Mouse (Mus musculus) splenic B cell, adult 2 months (primary cell): ENCODE measurements around the gene Txk.

ENCODE experiments used
- DNase-seq: peaks from one replicate; pipeline ENCODE4 v3.0.0-alpha.2; 2011; ENCODE audit warnings: low read depth, low spot score
- H3K27me3 ChIP-seq: 2 replicates; pipeline ENCODE4 v1.6.1; 2012; ENCODE audit warnings: mild to moderate bottlenecking, low read length, moderate library complexity, mixed read lengths; ENCODE audit not compliant: control insufficient read depth, poor library complexity, insufficient read depth, severe bottlenecking
- H3K36me3 ChIP-seq: 2 replicates; pipeline ENCODE4 v1.6.1; 2012; ENCODE audit warnings: mild to moderate bottlenecking, low read length, moderate library complexity, mixed read lengths; ENCODE audit not compliant: control insufficient read depth, poor library complexity, insufficient read depth, severe bottlenecking

Gene Txk

GRCm38 (mm10) chr5:72761758-72762157 is 9.2 kb upstream of the Txk start:
- no peaks in the 10 kb centered on the region for H3K27me3 ChIP-seq
- H3K36me3 ChIP-seq: peaks cover 20% of the 10 kb centered on the region
- DNase-seq: no peak

GRCm38 (mm10) chr5:72761237-72761636 is 8.7 kb upstream of the Txk start:
- H3K36me3 ChIP-seq: peaks cover 25% of the 10 kb centered on the region
- DNase-seq: peak; percentile 72
- no peaks in the 10 kb centered on the region for H3K27me3 ChIP-seq

DNA sequence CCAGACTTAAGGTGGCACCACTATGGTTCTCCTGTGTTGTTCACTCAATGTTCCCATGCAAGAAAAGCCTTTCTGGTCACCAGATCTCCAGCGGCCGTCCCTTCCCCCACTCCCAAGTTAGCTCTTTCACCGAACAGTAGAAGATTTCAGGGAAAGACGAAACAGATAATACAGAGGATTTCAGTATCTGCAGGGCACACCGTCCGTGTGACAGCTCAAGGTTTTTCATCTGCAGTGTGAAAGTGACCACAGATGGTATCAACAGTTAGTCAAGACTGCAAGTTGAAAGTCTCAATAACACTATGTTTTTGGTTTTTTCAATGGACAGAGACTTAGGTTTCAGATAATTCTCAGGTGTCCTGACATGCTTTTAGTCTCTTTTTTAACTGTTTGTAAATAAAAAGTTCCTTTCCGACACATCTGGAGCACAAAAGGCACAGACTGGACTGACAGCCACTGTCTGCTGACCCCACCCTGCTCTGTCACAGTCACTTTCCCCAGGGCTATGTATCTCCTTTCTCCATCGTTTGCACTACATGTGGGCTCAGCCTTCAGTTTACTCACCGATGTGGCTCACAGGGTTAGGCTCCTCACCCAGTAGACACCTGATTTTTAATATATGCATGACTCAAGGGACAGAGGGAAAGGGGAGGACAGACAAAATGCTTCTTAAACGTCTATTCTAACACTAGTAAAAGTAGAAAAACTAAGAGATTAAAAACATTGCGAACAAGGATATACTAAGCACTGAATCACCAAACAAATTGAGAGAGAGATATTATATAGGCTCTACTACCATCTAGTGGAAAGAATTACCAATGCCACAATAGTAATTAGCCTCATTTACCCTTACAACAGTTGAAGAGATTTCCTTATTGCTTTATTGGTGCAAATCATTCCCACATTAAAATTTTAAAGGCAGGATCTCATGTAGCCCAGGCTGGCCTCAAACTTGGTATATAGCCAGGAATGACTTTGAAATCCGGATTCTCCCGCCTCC is 6.6 kb upstream of the Txk start:
- Histone ChIP-seq H3K36me3 (peaks cover 34% of the 10 kb centered on the region), H3K27me3 (no peaks in the 10 kb centered on the region)
- DNase-seq: peak; percentile 29

DNA sequence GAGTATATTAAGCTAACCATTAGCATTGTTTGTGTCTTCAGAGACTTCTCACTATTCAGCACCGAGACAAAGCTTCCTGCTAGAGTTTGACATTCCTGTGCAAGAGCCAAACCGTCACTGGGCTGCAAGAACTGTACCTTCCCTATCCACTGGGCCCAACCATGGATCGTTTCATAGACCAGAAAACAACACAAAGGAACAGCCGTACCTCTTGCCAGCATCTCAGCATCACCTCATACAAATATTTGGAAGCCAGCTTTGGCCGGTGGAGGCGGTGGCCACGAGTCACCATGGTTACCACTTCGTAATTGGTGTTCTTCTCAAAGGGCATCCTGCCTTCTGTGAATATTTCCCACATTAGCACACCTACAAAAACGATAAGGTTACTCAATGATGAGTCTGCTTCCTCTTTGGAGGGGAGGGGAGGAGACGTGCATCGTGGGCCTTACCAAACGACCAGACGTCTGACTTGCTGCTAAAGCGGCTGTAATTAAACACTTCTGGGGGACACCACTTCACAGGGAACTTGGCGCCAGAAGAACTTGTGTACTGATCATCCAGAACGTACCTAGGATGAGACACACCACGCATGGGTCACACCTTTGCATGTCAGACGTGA is 4.7 kb upstream of the Txk start:
- peak; percentile 11 for DNase-seq

GRCm38 (mm10) chr5:72755941-72756340 is 3.4 kb upstream of the Txk start:
- no peak for DNase-seq
- Histone ChIP-seq H3K36me3 (peaks cover 31% of the 10 kb centered on the region), H3K27me3 (no peaks in the 10 kb centered on the region)

More for the DNA sequence above, 4.7 kb upstream of the Txk start:
- Histone ChIP-seq H3K36me3 (peaks cover 31% of the 10 kb centered on the region), H3K27me3 (no peaks in the 10 kb centered on the region)

GRCm38 (mm10) chr5:72755035-72755434 is 2.5 kb upstream of the Txk start:
- peaks cover 30% of the 10 kb centered on the region for H3K36me3 ChIP-seq
- no peaks in the 10 kb centered on the region for H3K27me3 ChIP-seq
- DNase-seq: no peak

- DNase-seq: no peak
- peaks cover 14% of the 10 kb centered on the region for H3K36me3 ChIP-seq
Observed at GRCm38 (mm10) chr5:72751056-72751758, 1.4 kb downstream of the Txk start.

GRCm38 (mm10) chr5:72750226-72750625 is 2.4 kb downstream of the Txk start:
- no peaks in the 10 kb centered on the region for H3K27me3 ChIP-seq
- H3K36me3 ChIP-seq: peaks cover 10% of the 10 kb centered on the region
- DNase-seq: no peak

More at GRCm38 (mm10) chr5:72751056-72751758, 1.4 kb downstream of the Txk start:
- H3K27me3 ChIP-seq: no peaks in the 10 kb centered on the region

- no peak for DNase-seq
- Histone ChIP-seq H3K36me3 (no peaks in the 10 kb centered on the region), H3K27me3 (no peaks in the 10 kb centered on the region)
Observed at GRCm38 (mm10) chr5:72748659-72749265, 3.8 kb downstream of the Txk start.

DNA sequence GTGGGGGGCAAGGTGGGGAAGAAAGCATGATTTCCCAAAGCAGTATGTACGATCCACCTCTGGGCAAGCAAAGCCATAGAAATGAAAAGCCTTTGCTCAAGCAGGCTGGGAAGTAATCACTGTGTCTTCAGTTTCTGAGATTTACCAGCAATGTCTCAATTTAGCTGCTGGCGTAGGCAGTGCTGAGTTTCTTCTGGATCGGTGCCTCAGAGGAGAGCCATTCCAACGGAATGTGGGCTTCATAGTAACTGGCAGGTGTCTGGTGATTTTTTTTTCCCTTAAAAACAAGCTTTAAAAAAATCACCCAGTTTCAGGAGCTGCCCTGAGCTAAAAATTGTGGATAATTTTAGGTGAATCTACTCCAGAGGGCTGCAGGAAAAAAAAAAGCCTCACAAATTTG is 5.2 kb downstream of the Txk start:
- no peak for DNase-seq
- no peaks in the 10 kb centered on the region for H3K27me3 ChIP-seq
- no peaks in the 10 kb centered on the region for H3K36me3 ChIP-seq

DNA sequence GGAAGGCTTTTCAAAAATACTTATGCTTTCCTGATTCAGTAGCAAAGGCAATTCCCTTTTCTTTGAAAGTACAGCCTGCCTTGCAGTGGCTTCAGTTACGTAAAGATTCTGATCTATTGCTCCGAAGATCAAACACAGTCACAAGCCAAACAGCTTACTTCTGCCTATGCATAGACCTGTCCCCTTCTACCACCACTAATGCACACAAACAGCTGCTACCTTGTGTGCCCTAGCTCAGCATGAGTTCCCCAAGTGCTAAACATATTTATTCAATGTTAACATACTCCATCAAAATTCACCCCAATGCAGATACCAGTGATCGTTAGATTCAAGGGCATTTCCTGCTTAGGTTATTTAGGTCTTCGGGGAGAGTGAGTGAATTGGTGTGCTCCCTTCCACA is 6.1 kb downstream of the Txk start:
- DNase-seq: no peak
- no peaks in the 10 kb centered on the region for H3K36me3 ChIP-seq
- no peaks in the 10 kb centered on the region for H3K27me3 ChIP-seq

DNA sequence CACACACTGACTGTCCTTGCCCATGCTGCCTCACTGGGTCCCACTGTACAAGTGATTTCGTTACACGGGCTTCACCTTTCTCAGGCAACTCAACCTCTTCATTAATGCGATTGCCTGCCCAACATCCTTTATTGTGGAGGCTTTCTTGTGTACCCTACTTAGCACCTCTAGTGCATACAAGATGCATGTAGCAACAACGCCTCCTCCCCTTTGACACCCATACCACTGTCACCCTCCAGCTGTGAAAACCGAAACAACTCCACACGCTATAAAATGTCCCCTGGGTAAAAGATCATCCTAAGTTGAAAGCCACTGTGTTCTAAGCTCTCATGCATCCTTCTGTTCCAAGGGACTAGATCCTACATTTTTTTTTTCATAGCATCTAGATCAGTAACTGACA is 9.5 kb downstream of the Txk start:
- H3K27me3 ChIP-seq: no peaks in the 10 kb centered on the region
- no peak for DNase-seq
- H3K36me3 ChIP-seq: no peaks in the 10 kb centered on the region

DNA sequence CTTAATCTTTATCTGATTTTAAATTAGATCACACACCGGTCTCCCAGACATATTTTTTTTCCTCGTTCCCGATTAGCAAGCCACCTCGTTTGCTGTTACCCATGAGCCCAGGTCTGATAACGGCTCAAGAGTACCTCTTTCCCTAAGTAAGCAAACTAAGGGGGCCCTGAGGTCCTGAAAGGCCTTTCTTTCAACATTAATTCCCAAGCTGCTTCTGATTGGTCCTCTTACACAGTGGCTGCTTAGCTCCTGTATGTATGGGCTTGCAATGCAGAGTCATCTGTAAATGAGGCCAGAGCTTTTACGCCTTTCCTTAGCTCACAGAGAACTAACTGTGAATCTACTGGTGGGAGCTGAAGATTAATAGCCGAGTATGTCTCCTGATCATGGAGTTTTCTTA is 15.7 kb downstream of the Txk start:
- Histone ChIP-seq H3K36me3 (no peaks in the 10 kb centered on the region), H3K27me3 (no peaks in the 10 kb centered on the region)
- no peak for DNase-seq

- DNase-seq: no peak
- Histone ChIP-seq H3K36me3 (no peaks in the 10 kb centered on the region), H3K27me3 (no peaks in the 10 kb centered on the region)
Observed at GRCm38 (mm10) chr5:72736437-72736836, 16.1 kb downstream of the Txk start.
